Mouse (Mus musculus) cerebellum, postnatal 4 days (tissue): ENCODE results near the gene AI837181.
A peak's percentile ranks its signal among the peaks of the same experiment; 100 is the strongest.

ENCODE experiments used
- DNase-seq, 2 experiments: peaks; one replicate each; pipeline ENCODE4 v3.0.0; 2022; ENCODE audit warnings: low spot score in 2 of 2, mixed read lengths in 1 of 2

Gene AI837181

GRCm38 (mm10) chr19:5472857-5473256 lies 47.9 kb downstream of the AI837181 start:
- DNase-seq, result no peak

DNA sequence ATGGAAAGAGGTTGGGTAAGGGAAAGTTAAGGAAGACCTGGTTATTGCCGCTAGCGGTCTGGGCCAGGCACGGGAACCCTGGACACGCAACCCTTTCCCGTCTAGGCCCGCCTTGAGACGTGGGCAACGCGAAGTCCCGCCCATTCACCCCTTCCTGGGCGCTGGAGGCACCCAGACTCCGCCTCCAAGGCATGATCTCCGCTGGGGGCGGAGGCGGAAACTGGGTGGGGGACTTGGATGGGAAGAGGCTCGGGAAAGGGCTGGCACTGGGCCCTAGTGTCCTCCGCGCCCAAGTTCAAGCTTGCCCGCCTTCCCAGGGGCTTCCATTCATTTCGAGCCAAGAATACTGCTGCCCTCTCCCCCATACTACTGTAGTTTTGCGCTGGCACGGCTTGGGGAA lies 48.8 kb downstream of the AI837181 start, which contains the start of gene Efemp2:
Gene Efemp2 (plus strand): TSS at position 235 of the 400 bp plus-strand sequence.
- peak in 1 of 2 experiments; percentile 47 for DNase-seq

DNA sequence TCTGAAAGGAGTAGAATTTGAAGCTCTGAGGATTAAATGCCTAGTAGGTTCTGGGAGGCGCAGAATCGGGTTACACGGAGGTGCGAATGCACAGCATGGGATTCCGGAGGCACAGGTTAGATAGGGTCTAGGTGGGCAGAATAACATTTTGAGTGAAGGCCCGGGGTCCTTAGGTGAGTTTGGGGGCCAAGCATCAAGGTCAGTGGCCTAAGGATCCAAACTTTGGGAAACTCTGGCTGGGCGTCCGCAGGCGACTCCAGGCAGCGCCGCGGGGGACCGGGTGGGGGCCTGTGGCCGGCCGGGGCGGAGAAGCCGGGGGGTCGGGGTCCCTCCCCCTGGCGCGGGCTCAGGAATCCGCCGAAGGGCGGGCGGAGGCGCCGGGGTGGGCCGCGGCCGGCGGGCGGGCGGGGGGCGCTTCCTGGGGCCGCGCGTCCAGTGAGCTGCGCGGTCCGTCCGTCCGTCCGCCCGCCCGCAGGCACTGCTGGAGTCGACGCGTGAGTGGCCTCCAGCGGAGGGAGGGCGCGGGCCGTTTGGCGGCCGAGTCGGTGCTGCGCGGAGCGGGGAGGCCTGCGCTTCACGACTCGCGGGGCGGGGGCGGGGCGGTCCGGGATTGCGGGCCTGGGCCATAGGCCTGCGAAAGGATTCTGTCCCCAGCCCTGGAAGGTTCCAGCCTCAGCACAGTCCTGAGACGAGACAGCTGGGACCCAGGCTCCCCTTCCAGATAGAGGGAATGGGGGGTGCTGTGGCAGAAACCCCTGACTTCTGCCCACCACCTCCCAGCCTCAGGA lies 49.5 kb downstream of the AI837181 start:
- DNase-seq, result peak in 1 of 2 experiments; percentile 52

GRCm38 (mm10) chr19:5475069-5475714 lies 50.2 kb downstream of the AI837181 start:
- DNase-seq, result no peak
